Mouse (Mus musculus): ENCODE data around the gene Fam221b. TPM values are rescaled to one million over a fixed set of nuclear protein-coding genes. Genes with fewer than 3 reads are reported as not detected.

The Fam221b gene
- total RNA-seq, 2 experiments from 2014 or later, result not detected

DNA sequence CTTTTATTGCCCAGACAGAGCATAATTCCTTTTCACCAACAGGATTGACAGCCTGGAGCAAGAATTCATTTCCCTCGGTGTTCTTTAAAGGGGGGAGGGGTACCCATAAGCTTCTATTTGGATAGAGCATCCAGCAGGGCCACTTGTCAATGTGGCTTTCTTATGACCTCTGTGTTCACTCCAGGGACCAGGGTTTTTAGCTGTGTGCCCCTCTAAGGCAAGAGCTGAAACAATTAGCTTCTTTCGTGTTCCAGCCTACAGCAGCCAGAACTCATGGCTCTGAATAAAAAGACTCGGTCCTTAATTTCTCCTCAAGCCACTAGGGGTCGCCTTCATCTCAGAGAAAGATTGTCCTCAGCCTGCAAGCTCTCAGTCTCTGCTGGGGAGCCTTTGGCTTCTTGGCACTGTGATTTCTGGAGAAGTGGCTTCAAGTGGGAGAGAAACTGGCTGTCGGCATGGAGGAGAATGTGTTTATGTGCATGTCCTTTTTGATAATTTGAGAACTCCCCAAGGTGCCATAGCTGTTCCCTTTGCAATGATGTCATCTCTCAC lies 38.8 kb downstream of the Fam221b start:
- ATAC-seq (replicated peaks; ENCODE audit: low FRiP score, poor library complexity, severe bottlenecking), result peak; percentile 85

DNA sequence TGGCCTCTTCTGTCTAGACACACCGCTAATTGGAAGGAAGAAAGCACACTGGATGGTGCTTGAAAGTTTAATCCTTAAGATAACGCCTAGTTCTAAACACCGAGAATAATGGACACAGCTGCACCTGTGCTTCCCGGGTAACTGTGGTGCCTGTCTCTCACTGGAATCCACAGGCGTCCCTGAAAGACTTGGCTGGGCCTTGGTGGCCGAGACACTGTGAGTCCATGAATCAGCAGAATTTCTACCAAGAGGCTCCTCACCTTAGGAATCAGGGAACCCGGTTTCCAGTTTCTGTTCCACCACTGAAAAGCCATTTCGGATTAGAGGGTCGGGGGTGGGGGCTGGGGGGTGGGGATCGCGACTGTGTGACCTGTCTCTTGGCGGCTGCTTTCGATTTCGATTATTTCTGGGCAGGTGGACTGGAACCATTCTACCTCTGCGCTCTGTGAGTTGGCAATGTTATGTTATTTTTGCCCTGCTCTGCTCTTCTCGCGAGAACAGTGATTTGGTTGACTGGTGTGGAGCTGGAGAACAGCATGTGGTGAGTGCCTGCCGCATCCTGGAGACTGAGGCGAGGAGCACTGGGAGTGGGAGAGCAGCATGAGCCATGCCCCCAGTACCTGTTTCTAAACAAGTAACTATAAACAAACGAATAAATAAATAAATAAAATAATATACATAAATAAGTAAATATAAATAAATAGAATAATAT lies 39.7 kb downstream of the Fam221b start:
- ATAC-seq (replicated peaks; ENCODE audit: low FRiP score, poor library complexity, severe bottlenecking), result no peak

- ATAC-seq (replicated peaks; ENCODE audit: low FRiP score, poor library complexity, severe bottlenecking), result no peak
These were observed 48.7 kb downstream of the Fam221b start for GRCm38 (mm10) chr4:43620146-43620778.

DNA sequence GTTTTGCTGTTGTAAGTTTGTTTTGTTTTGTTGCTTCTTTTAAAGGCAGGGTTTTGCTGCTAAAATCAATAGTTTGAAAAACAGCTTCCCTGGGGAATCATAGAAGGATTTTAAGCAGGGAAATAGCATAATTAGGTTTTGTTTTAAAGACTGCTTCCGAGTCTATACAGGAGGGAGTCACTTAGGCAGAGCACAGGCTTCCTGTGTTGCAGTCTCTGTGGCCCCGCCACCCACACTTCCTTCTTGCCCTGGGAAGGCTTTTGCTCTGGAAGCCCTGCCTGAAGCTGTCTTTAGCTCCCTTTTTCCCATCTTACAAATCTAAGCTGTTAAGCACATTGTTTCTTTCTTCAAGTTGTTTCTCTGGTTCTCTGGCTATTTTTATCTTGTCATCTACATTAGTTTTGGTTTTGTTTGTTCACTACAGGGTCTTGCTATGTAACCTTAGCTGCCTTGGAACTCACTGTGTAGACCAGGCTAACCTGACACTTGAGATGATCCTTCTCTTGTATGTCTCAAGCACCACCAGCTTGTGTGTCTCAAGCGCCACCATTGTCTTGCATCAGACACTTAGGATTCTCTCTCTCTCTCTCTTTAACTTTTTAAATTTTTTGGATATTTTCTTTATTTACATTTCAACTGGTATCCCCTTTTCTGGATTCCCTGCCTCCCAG lies 55.8 kb downstream of the Fam221b start:
- peak; percentile 82 for ATAC-seq (replicated peaks; ENCODE audit: low FRiP score, poor library complexity, severe bottlenecking)

- peak; percentile 42 for ATAC-seq (replicated peaks; ENCODE audit: low FRiP score, poor library complexity, severe bottlenecking)
These were observed 56.4 kb downstream of the Fam221b start for GRCm38 (mm10) chr4:43612534-43612933.

Other genes with a start within 250 kb of the Fam221b start
- not detected in 2 replicates for gene Fam166b, start 240.0 kb downstream of the Fam221b start, total RNA-seq (2015; ENCODE audit: low replicate concordance)
- gene Fam166b, start 240.0 kb downstream of the Fam221b start, total RNA-seq (2017; ENCODE audit: low replicate concordance), result not detected in 2 replicates
- gene Tesk1, start 227.2 kb downstream of the Fam221b start, total RNA-seq (2015; ENCODE audit: low replicate concordance), result 0.84 and 2.5 TPM in 2 replicates
- 0.23 and 0.77 TPM in 2 replicates for gene Tesk1, start 227.2 kb downstream of the Fam221b start, total RNA-seq (2017; ENCODE audit: low replicate concordance)
- 17.2 and 22.3 TPM in 2 replicates for gene Cd72, start 214.5 kb downstream of the Fam221b start, total RNA-seq (2015; ENCODE audit: low replicate concordance)
- 23.1 and 23.5 TPM in 2 replicates for gene Cd72, start 214.5 kb downstream of the Fam221b start, total RNA-seq (2017; ENCODE audit: low replicate concordance)
- gene Sit1, start 185.4 kb downstream of the Fam221b start, total RNA-seq (2015; ENCODE audit: low replicate concordance), result not detected in 2 replicates
- 3.2 TPM in 1 of 2 replicates, not detected in the other for gene Sit1, start 185.4 kb downstream of the Fam221b start, total RNA-seq (2017; ENCODE audit: low replicate concordance)
- gene Ccdc107, start 176.2 kb downstream of the Fam221b start, total RNA-seq (2015; ENCODE audit: low replicate concordance), result 26.0 and 46.9 TPM in 2 replicates
- 38.5 and 41.1 TPM in 2 replicates for gene Ccdc107, start 176.2 kb downstream of the Fam221b start, total RNA-seq (2017; ENCODE audit: low replicate concordance)
- 233 and 242 TPM in 2 replicates for gene Arhgef39, start 169.4 kb downstream of the Fam221b start, total RNA-seq (2015; ENCODE audit: low replicate concordance)
- 202 and 213 TPM in 2 replicates for gene Arhgef39, start 169.4 kb downstream of the Fam221b start, total RNA-seq (2017; ENCODE audit: low replicate concordance)
- 1.7 TPM in 1 of 2 replicates, not detected in the other for gene Car9, start 162.2 kb downstream of the Fam221b start, total RNA-seq (2015; ENCODE audit: low replicate concordance)
- not detected in 2 replicates for gene Car9, start 162.2 kb downstream of the Fam221b start, total RNA-seq (2017; ENCODE audit: low replicate concordance)
- not detected in 2 replicates for gene Tpm2, start 145.4 kb downstream of the Fam221b start, total RNA-seq (2015; ENCODE audit: low replicate concordance)
- not detected in 2 replicates for gene Tpm2, start 145.4 kb downstream of the Fam221b start, total RNA-seq (2017; ENCODE audit: low replicate concordance)
- gene Creb3, start 106.8 kb downstream of the Fam221b start, total RNA-seq (2015; ENCODE audit: low replicate concordance), result 8.0 and 12.3 TPM in 2 replicates
- 9.6 and 45.0 TPM in 2 replicates for gene Creb3, start 106.8 kb downstream of the Fam221b start, total RNA-seq (2017; ENCODE audit: low replicate concordance)
- 111 and 144 TPM in 2 replicates for gene Tln1, start 106.5 kb downstream of the Fam221b start, total RNA-seq (2015; ENCODE audit: low replicate concordance)
- gene Tln1, start 106.5 kb downstream of the Fam221b start, total RNA-seq (2017; ENCODE audit: low replicate concordance), result 643 and 746 TPM in 2 replicates
- 29.2 and 31.0 TPM in 2 replicates for gene Rgp1, start 90.4 kb downstream of the Fam221b start, total RNA-seq (2015; ENCODE audit: low replicate concordance)
- 10.1 and 32.7 TPM in 2 replicates for gene Rgp1, start 90.4 kb downstream of the Fam221b start, total RNA-seq (2017; ENCODE audit: low replicate concordance)
- 22.3 and 28.1 TPM in 2 replicates for gene Gba2, start 90.3 kb downstream of the Fam221b start, total RNA-seq (2015; ENCODE audit: low replicate concordance)
- 23.5 and 32.1 TPM in 2 replicates for gene Gba2, start 90.3 kb downstream of the Fam221b start, total RNA-seq (2017; ENCODE audit: low replicate concordance)
- gene Msmp, start 84.7 kb downstream of the Fam221b start, total RNA-seq (2015; ENCODE audit: low replicate concordance), result not detected in 2 replicates
- gene Msmp, start 84.7 kb downstream of the Fam221b start, total RNA-seq (2017; ENCODE audit: low replicate concordance), result not detected in 2 replicates
- gene Npr2, start 37.2 kb downstream of the Fam221b start, total RNA-seq (2015; ENCODE audit: low replicate concordance), result 10.8 TPM in 1 of 2 replicates, not detected in the other
- 0.13 TPM in 1 of 2 replicates, not detected in the other for gene Npr2, start 37.2 kb downstream of the Fam221b start, total RNA-seq (2017; ENCODE audit: low replicate concordance)
- gene Spag8, start 15.6 kb downstream of the Fam221b start, total RNA-seq (2015; ENCODE audit: low replicate concordance), result not detected in 2 replicates
- gene Spag8, start 15.6 kb downstream of the Fam221b start, total RNA-seq (2017; ENCODE audit: low replicate concordance), result 3.9 TPM in 1 of 2 replicates, not detected in the other
- gene Hint2, start 12.7 kb downstream of the Fam221b start, total RNA-seq (2015; ENCODE audit: low replicate concordance), result 18.9 and 26.7 TPM in 2 replicates
- gene Hint2, start 12.7 kb downstream of the Fam221b start, total RNA-seq (2017; ENCODE audit: low replicate concordance), result 6.5 and 12.0 TPM in 2 replicates
- gene Tmem8b, start 174 bp downstream of the Fam221b start, total RNA-seq (2015; ENCODE audit: low replicate concordance), result 1.4 TPM in 1 of 2 replicates, not detected in the other
- 0.64 TPM in 1 of 2 replicates, not detected in the other for gene Tmem8b, start 174 bp downstream of the Fam221b start, total RNA-seq (2017; ENCODE audit: low replicate concordance)
- not detected in 2 replicates for gene Olfr70, start 31.7 kb upstream of the Fam221b start, total RNA-seq (2015; ENCODE audit: low replicate concordance)
- not detected in 2 replicates for gene Olfr70, start 31.7 kb upstream of the Fam221b start, total RNA-seq (2017; ENCODE audit: low replicate concordance)
- gene Olfr71, start 41.1 kb upstream of the Fam221b start, total RNA-seq (2015; ENCODE audit: low replicate concordance), result not detected in 2 replicates
- gene Olfr71, start 41.1 kb upstream of the Fam221b start, total RNA-seq (2017; ENCODE audit: low replicate concordance), result not detected in 2 replicates
- not detected in 2 replicates for gene Hrct1, start 58.0 kb upstream of the Fam221b start, total RNA-seq (2015; ENCODE audit: low replicate concordance)
- gene Hrct1, start 58.0 kb upstream of the Fam221b start, total RNA-seq (2017; ENCODE audit: low replicate concordance), result not detected in 2 replicates
- not detected in 2 replicates for gene Spaar, start 60.9 kb upstream of the Fam221b start, total RNA-seq (2015; ENCODE audit: low replicate concordance)
- not detected in 2 replicates for gene Spaar, start 60.9 kb upstream of the Fam221b start, total RNA-seq (2017; ENCODE audit: low replicate concordance)
- not detected in 2 replicates for gene Olfr159, start 101.9 kb upstream of the Fam221b start, total RNA-seq (2015; ENCODE audit: low replicate concordance)
- not detected in 2 replicates for gene Olfr159, start 101.9 kb upstream of the Fam221b start, total RNA-seq (2017; ENCODE audit: low replicate concordance)
- gene Olfr156, start 154.8 kb upstream of the Fam221b start, total RNA-seq (2015; ENCODE audit: low replicate concordance), result not detected in 2 replicates
- not detected in 2 replicates for gene Olfr156, start 154.8 kb upstream of the Fam221b start, total RNA-seq (2017; ENCODE audit: low replicate concordance)
- not detected in 2 replicates for gene Olfr157, start 171.1 kb upstream of the Fam221b start, total RNA-seq (2015; ENCODE audit: low replicate concordance)
- not detected in 2 replicates for gene Olfr157, start 171.1 kb upstream of the Fam221b start, total RNA-seq (2017; ENCODE audit: low replicate concordance)
- gene Olfr155, start 182.4 kb upstream of the Fam221b start, total RNA-seq (2015; ENCODE audit: low replicate concordance), result not detected in 2 replicates
- gene Olfr155, start 182.4 kb upstream of the Fam221b start, total RNA-seq (2017; ENCODE audit: low replicate concordance), result not detected in 2 replicates
- 0.36 and 7.1 TPM in 2 replicates for gene Reck, start 206.4 kb upstream of the Fam221b start, total RNA-seq (2015; ENCODE audit: low replicate concordance)
- gene Reck, start 206.4 kb upstream of the Fam221b start, total RNA-seq (2017; ENCODE audit: low replicate concordance), result not detected in 2 replicates